Mouse (Mus musculus) ES-Bruce4 (cell line): ENCODE results near the gene Fam222b. TPM values are rescaled to one million over a fixed set of nuclear protein-coding genes. Genes with fewer than 3 reads are reported as not detected.

ENCODE experiments used
- H3K27ac ChIP-seq: 2 replicates; pipeline ENCODE4 v1.5.1; 2012; ENCODE audit warnings: low read length, inconsistent platforms; ENCODE audit not compliant: insufficient read depth
- H3K27me3 ChIP-seq: 2 replicates; pipeline ENCODE4 v1.6.1; 2012; ENCODE audit warnings: mild to moderate bottlenecking, low read length, inconsistent platforms; ENCODE audit not compliant: control insufficient read depth, poor library complexity, insufficient read depth, severe bottlenecking
- H3K36me3 ChIP-seq: 2 replicates; pipeline ENCODE4 v1.6.1; 2012; ENCODE audit warnings: inconsistent platforms, mild to moderate bottlenecking, low read length, moderate library complexity; ENCODE audit not compliant: control insufficient read depth, poor library complexity, insufficient read depth, severe bottlenecking
- H3K4me1 ChIP-seq: one replicate; pipeline ENCODE4 v1.8.1; 2011; ENCODE audit warnings: low read length; ENCODE audit not compliant: control insufficient read depth, insufficient read depth
- H3K4me3 ChIP-seq: 2 replicates; pipeline ENCODE4 v1.5.1; 2011; ENCODE audit warnings: low read depth, mild to moderate bottlenecking, low read length
- H3K9ac ChIP-seq: 2 replicates; pipeline ENCODE4 v1.6.1; 2012; ENCODE audit warnings: low read depth, mild to moderate bottlenecking, inconsistent platforms; ENCODE audit not compliant: poor library complexity, severe bottlenecking
- H3K9me3 ChIP-seq: replicated peaks from 2 replicates; pipeline ENCODE4 v1.6.1; 2012; ENCODE audit warnings: mild to moderate bottlenecking, low read length, inconsistent platforms; ENCODE audit not compliant: control insufficient read depth, poor library complexity, insufficient read depth, severe bottlenecking
- CTCF ChIP-seq: IDR thresholded peaks from one replicate; pipeline ENCODE4 v1.8.1; 2011; ENCODE audit warnings: low read depth, low read length
- EP300 ChIP-seq: IDR thresholded peaks from 2 replicates; pipeline ENCODE4 v1.6.1; 2011; ENCODE audit warnings: low read depth, low read length; ENCODE audit not compliant: insufficient read depth
- POLR2A ChIP-seq: IDR thresholded peaks from one replicate; pipeline ENCODE4 v1.8.1; 2011; ENCODE audit warnings: low read length; ENCODE audit not compliant: insufficient read depth
- polyA plus RNA-seq: library from polyadenylated mRNA; stranded (reverse); fragments of >200 nt; gene quantifications from 2 replicates; pipeline ENCODE4 v1.2.4, GENCODE M21; 2011; ENCODE audit warnings: low read depth; ENCODE audit not compliant: missing spikeins, insufficient read depth, insufficient read length

The Fam222b gene
- polyA plus RNA-seq, 1 experiment: 17.5 TPM

GRCm38 (mm10) chr11:78146168-78146567 is 51.7 kb downstream of the Fam222b start:
- H3K27me3 ChIP-seq: no peaks in the 10 kb centered on the region

GRCm38 (mm10) chr11:78146707-78147543 is 52.5 kb downstream of the Fam222b start:
- Histone ChIP-seq H3K27me3 (no peaks in the 10 kb centered on the region), H3K4me3 (no peak overlapping the region), H3K4me1 (no peaks in the 10 kb centered on the region), H3K27ac (no peak overlapping the region), H3K9me3 (no peaks in the 10 kb centered on the region), H3K9ac (no peak overlapping the region), H3K36me3 (peaks cover 7% of the 10 kb centered on the region)
- no peak for TF ChIP-seq EP300
- TF ChIP-seq POLR2A: no peak

More at GRCm38 (mm10) chr11:78146168-78146567, 51.7 kb downstream of the Fam222b start:
- Histone ChIP-seq H3K4me1 (no peaks in the 10 kb centered on the region), H3K9me3 (no peaks in the 10 kb centered on the region), H3K9ac (no peak overlapping the region), H3K4me3 (no peak overlapping the region), H3K27ac (no peak overlapping the region), H3K36me3 (peaks cover 7% of the 10 kb centered on the region)
- TF ChIP-seq CTCF: peak; percentile 51
- no peak for TF ChIP-seq EP300
- TF ChIP-seq POLR2A: no peak

GRCm38 (mm10) chr11:78151161-78151560 is 56.7 kb downstream of the Fam222b start:
- TF ChIP-seq EP300 (no peak), POLR2A (no peak), CTCF (peak; percentile 70)
- Histone ChIP-seq H3K36me3 (peaks cover 9% of the 10 kb centered on the region), H3K4me1 (no peaks in the 10 kb centered on the region), H3K9me3 (no peaks in the 10 kb centered on the region), H3K27ac (no peak overlapping the region), H3K9ac (no peak overlapping the region), H3K27me3 (no peaks in the 10 kb centered on the region), H3K4me3 (no peak overlapping the region)

- H3K27ac ChIP-seq: no peak overlapping the region
- H3K4me3 ChIP-seq: no peak overlapping the region
- H3K9ac ChIP-seq: no peak overlapping the region
- no peaks in the 10 kb centered on the region for H3K27me3 ChIP-seq
- H3K4me1 ChIP-seq: no peaks in the 10 kb centered on the region
- H3K9me3 ChIP-seq: no peaks in the 10 kb centered on the region
- TF ChIP-seq EP300 (no peak), POLR2A (no peak), CTCF (no peak)
- H3K36me3 ChIP-seq: peaks cover 13% of the 10 kb centered on the region
Measured at GRCm38 (mm10) chr11:78152299-78153231, 58.1 kb downstream of the Fam222b start.

- H3K9ac ChIP-seq: no peak overlapping the region
- H3K27me3 ChIP-seq: no peaks in the 10 kb centered on the region
- peaks cover 25% of the 10 kb centered on the region for H3K36me3 ChIP-seq
- TF ChIP-seq CTCF (no peak), EP300 (no peak), POLR2A (no peak)
- H3K4me1 ChIP-seq: no peaks in the 10 kb centered on the region
- no peak overlapping the region for H3K4me3 ChIP-seq
- no peak overlapping the region for H3K27ac ChIP-seq
- H3K9me3 ChIP-seq: no peaks in the 10 kb centered on the region
Measured at GRCm38 (mm10) chr11:78153778-78154177, 59.3 kb downstream of the Fam222b start.
